Mouse (Mus musculus) ES-E14 (cell line): ENCODE measurements at regions not wholly inside any gene's neighbourhood (a gene's known extent, or its start where the extent isn't known, plus 50 kb on each side); places are given as distances from the start of the nearest gene placed in this dataset.

ENCODE experiments used
- HCFC1 ChIP-seq: IDR thresholded peaks from 2 replicates; pipeline ENCODE4 v1.6.1; 2012; ENCODE audit warnings: low read length, inconsistent platforms, borderline replicate concordance; ENCODE audit not compliant: insufficient read depth
- ZNF384 ChIP-seq: IDR thresholded peaks from 2 replicates; pipeline ENCODE4 v1.6.1; 2012; ENCODE audit warnings: low read depth, low read length, inconsistent platforms

DNA sequence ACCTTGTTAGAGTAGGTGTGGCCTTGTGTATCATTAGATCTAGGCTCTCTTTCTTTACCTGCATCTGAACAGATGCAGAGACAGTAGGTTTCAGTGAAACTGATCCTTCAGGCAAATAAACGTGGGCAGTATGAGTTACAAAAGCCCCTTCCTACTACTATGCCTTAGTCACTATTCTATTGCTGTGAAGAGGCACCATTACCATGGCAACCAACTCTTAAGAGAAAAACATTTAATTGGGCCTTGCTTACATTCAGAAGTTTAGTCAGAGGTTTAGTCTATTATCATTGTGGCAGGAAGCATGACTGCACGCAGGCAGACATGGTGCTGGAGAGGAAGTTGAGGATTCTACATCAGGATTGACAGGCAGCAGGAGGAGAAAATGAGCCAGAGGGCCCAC is 65.8 kb upstream of the Sertm1 start:
- TF ChIP-seq HCFC1: no peak
- TF ChIP-seq ZNF384: no peak
